ENCODE assay signal across 18 mouse cellular contexts in the genomic region with DNA sequence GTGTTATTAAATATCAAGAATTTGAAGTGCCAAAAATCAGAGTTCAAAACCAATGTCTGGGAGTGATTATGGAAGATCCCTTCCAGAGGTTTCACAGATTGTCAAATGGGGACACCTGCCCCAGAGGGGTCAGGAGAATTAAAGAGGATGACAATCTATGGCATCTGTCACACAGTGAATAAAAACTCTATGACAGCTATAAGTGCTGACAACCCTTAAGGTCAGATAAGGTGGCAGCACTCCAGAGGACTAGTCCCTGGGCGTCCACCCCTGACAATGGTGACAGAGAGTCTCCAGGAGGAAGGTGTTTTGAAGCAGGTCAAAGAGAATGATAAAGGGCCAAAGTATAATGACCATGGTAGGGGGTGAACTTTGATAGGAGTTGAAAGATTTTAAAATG. TPM values are rescaled to one million over a fixed set of nuclear protein-coding genes. Genes with fewer than 3 reads are reported as not detected.
DNase-seq lines count a peak whose midpoint lies in the region; ATAC-seq and TF ChIP-seq lines count a peak whose summit lies in the region.
"Had no signal": no experiment of that assay in that cellular context is flagged by ENCODE, and none has a peak within 500 bp of the region (broad histone marks: within the 10 kb centered on the region; RNA-seq: fewer than 3 reads in every experiment).

No protein-coding gene starts in this region.

- no peak for TF ChIP-seq RAD21 in MEL (IDR thresholded peaks at IDR 0.05; ENCODE audit: low read depth, low read length)

- H3K4me1 ChIP-seq in MEL (ENCODE audit: control insufficient read depth in 1 of 2, insufficient read depth in 2 of 2, low read length in 2 of 2), result peaks cover 7 to 16% of the 10 kb centered on the region in 2 experiments
- H3K4me1 ChIP-seq in liver, embryonic 12.5 days, result peaks cover 30% of the 10 kb centered on the region
- H3K4me1 ChIP-seq in liver, embryonic 16.5 days (ENCODE audit: control insufficient read depth, low read depth, low read length), result peaks cover 7% of the 10 kb centered on the region

- peak overlapping the region; percentile 90 for H3K27ac ChIP-seq in MEL (ENCODE audit: control insufficient read depth, low read depth, low read length)
- H3K27ac ChIP-seq in liver, embryonic 12.5 days, result no peak overlapping the region; the same call in 1 of the 2 replicates
- H3K27ac ChIP-seq in liver, embryonic 16.5 days (ENCODE audit: low read length), result no peak overlapping the region
- H3K27ac ChIP-seq: embryonic facial prominence, embryonic 12.5 days; forebrain, embryonic 15.5 days; heart, embryonic 13.5 days; hindbrain, embryonic 15.5 days had no signal

- no peak for TF ChIP-seq POLR2A in MEL (IDR thresholded peaks at IDR 0.05; ENCODE audit: control insufficient read depth in 1 of 2, insufficient read depth in 1 of 2, low read depth in 1 of 2, low read length in 2 of 2, poor library complexity in 1 of 2)

- peak; percentile 70 for ATAC-seq in liver, embryonic 12.5 days
- 0 out of 2 replicates have a peak, but pooled peaks have one; percentile 53 for ATAC-seq in liver, embryonic 16.5 days (ENCODE audit: low read depth)
- ATAC-seq: forebrain, embryonic 15.5 days had no signal

- peak; percentile 60 to 61; a peak in 3 of 4 replicates for TF ChIP-seq EP300 in MEL (IDR thresholded peaks at IDR 0.05; ENCODE audit: low read depth in 1 of 2, low read length in 2 of 2)

- H3K4me3 ChIP-seq in MEL (ENCODE audit: control insufficient read depth in 1 of 2, insufficient read depth in 1 of 2, low read depth in 2 of 2, low read length in 2 of 2), result peak overlapping the region in 1 of 2 experiments; percentile 39; a peak in 2 of 4 replicates
- H3K4me3 ChIP-seq in liver, embryonic 12.5 days, result no peak overlapping the region
- no peak overlapping the region for H3K4me3 ChIP-seq in liver, embryonic 16.5 days (ENCODE audit: low read depth, low read length)
- H3K4me3 ChIP-seq: embryonic facial prominence, embryonic 12.5 days; forebrain, embryonic 15.5 days; heart, embryonic 13.5 days; hindbrain, embryonic 15.5 days had no signal

- 0 out of 2 replicates have a peak overlapping the region, but pooled peaks have one; percentile 72 for H3K9ac ChIP-seq in MEL (ENCODE audit: control insufficient read depth, low read depth, low read length, poor library complexity, severe bottlenecking)
- no peak overlapping the region for H3K9ac ChIP-seq in liver, embryonic 12.5 days
- no peak overlapping the region for H3K9ac ChIP-seq in liver, embryonic 16.5 days (ENCODE audit: low read depth, low read length)
- H3K9ac ChIP-seq: embryonic facial prominence, embryonic 12.5 days; forebrain, embryonic 15.5 days; heart, embryonic 13.5 days; hindbrain, embryonic 15.5 days had no signal

- peaks cover 0 to 14% of the 10 kb centered on the region in 2 experiments; a peak in 2 of 4 replicates for H3K36me3 ChIP-seq in MEL (ENCODE audit: control insufficient read depth in 1 of 2, insufficient read depth in 2 of 2, low read length in 2 of 2)
- H3K36me3 ChIP-seq in liver, embryonic 12.5 days, result peaks cover 6% of the 10 kb centered on the region
- no peaks in the 10 kb centered on the region for H3K36me3 ChIP-seq in liver, embryonic 16.5 days (ENCODE audit: control insufficient read depth, insufficient read depth)
- H3K36me3 ChIP-seq: hindbrain, embryonic 15.5 days had no signal

- no peak for TF ChIP-seq CTCF in MEL (IDR thresholded peaks at IDR 0.05 in 2 of 3, conservative IDR thresholded peaks at IDR 0.05 in 1 of 3; ENCODE audit: control insufficient read depth in 1 of 3, insufficient read depth in 1 of 3, low read depth in 2 of 3, low read length in 3 of 3, poor library complexity in 1 of 3, severe bottlenecking in 1 of 3)

- H3K9me3 ChIP-seq in MEL (replicated peaks; ENCODE audit: insufficient read depth, low read length), result no peaks in the 10 kb centered on the region
- H3K9me3 ChIP-seq in liver, embryonic 12.5 days (replicated peaks), result no peaks in the 10 kb centered on the region
- no peaks in the 10 kb centered on the region for H3K9me3 ChIP-seq in liver, embryonic 16.5 days (replicated peaks; ENCODE audit: control insufficient read depth, low read length)
- H3K9me3 ChIP-seq: embryonic facial prominence, embryonic 12.5 days; forebrain, embryonic 15.5 days; heart, embryonic 13.5 days; hindbrain, embryonic 15.5 days had no signal

- DNase-seq in MEL (ENCODE audit: low read depth, low spot score), result peak; percentile 58
- DNase-seq in c-Kit-positive CD71-positive TER-119-positive erythroid progenitor cells, embryonic 14.5 days (ENCODE audit: low spot score), result peak; percentile 19
- DNase-seq in thymus, postnatal 0 days (ENCODE audit: low spot score), result no peak
- DNase-seq in ovary, adult 18-20 months (ENCODE audit: low spot score), result no peak
- DNase-seq in cerebellum, adult 8-10 months, result no peak
- no peak for DNase-seq in embryo, embryonic 9.5 days (ENCODE audit: extremely low spot score)
- DNase-seq: adrenal gland, postnatal 14 days; cerebellum, adult 18-20 months; cerebellum, postnatal 10 days; embryo, embryonic 11 days; gastrocnemius, postnatal 10 days; heart, postnatal 36 days had no signal

- H3K27me3 ChIP-seq in MEL (ENCODE audit: control insufficient read depth in 1 of 2, insufficient read depth in 2 of 2, low read length in 2 of 2), result no peaks in the 10 kb centered on the region
- no peaks in the 10 kb centered on the region for H3K27me3 ChIP-seq in liver, embryonic 12.5 days (replicated peaks)
- H3K27me3 ChIP-seq in liver, embryonic 16.5 days (ENCODE audit: control insufficient read depth, insufficient read depth, low read depth, low read length), result no peaks in the 10 kb centered on the region
- H3K27me3 ChIP-seq: embryonic facial prominence, embryonic 12.5 days; forebrain, embryonic 15.5 days; heart, embryonic 13.5 days; hindbrain, embryonic 15.5 days had no signal

- WGBS in liver, embryonic 12.5 days (ENCODE audit: insufficient replicate concordance), result 11% methylated on average over 1 of the region's 1 CpGs
- 38% methylated on average over 1 of the region's 1 CpGs for whole genome bisulfite sequencing in liver, embryonic 16.5 days (ENCODE audit: insufficient replicate concordance)

- peaks cover 9% of the 10 kb centered on the region for H3K79me2 ChIP-seq in MEL (ENCODE audit: control insufficient read depth, insufficient read depth, low read length, poor library complexity)

- H3K4me2 ChIP-seq in liver, embryonic 12.5 days, result no peak overlapping the region; the same call in 1 of the 2 replicates
- no peak overlapping the region for H3K4me2 ChIP-seq in liver, embryonic 16.5 days (ENCODE audit: low read depth, low read length)
- H3K4me2 ChIP-seq: embryonic facial prominence, embryonic 12.5 days; forebrain, embryonic 15.5 days; heart, embryonic 13.5 days; hindbrain, embryonic 15.5 days had no signal

TF ChIP-seq in MEL, 35 proteins besides CTCF, POLR2A, EP300 and RAD21 (continues in another document):
- TF ChIP-seq ZMIZ1 (IDR thresholded peaks at IDR 0.05; ENCODE audit: low read depth, low read length) (no peak), ZKSCAN1 (IDR thresholded peaks at IDR 0.05; ENCODE audit: low read depth, low read length) (no peak), TBP (IDR thresholded peaks at IDR 0.05; ENCODE audit: low read depth, low read length) (no peak), BHLHE40 (IDR thresholded peaks at IDR 0.05; ENCODE audit: borderline replicate concordance, low read depth, low read length) (no peak), USF2 (IDR thresholded peaks at IDR 0.05; ENCODE audit: borderline replicate concordance in 1 of 2, insufficient read depth in 1 of 2, low read depth in 1 of 2, low read length in 2 of 2) (no peak), MAX (IDR thresholded peaks at IDR 0.05; ENCODE audit: low read length) (no peak), NRF1 (IDR thresholded peaks at IDR 0.05; ENCODE audit: insufficient read depth, low read depth, low read length, poor library complexity, severe bottlenecking) (no peak), KAT2A (conservative IDR thresholded peaks at IDR 0.05; ENCODE audit: low read depth, low read length) (no peak), SMC3 (IDR thresholded peaks at IDR 0.05; ENCODE audit: low read depth, low read length) (no peak), GABPA (IDR thresholded peaks at IDR 0.05; ENCODE audit: low read depth, low read length) (no peak), NELFE (IDR thresholded peaks at IDR 0.05; ENCODE audit: low read depth, low read length) (no peak), MAZ (IDR thresholded peaks at IDR 0.05; ENCODE audit: low read depth, low read length) (no peak), GATA1 (IDR thresholded peaks at IDR 0.05; ENCODE audit: low read depth, low read length) (peak; percentile 55), MYB (IDR thresholded peaks at IDR 0.05; ENCODE audit: low read depth, low read length) (no peak), MYC (IDR thresholded peaks at IDR 0.05; ENCODE audit: low read depth, low read length) (no peak), ELF1 (IDR thresholded peaks at IDR 0.05; ENCODE audit: low read depth, low read length) (no peak), JUND (IDR thresholded peaks at IDR 0.05; ENCODE audit: low read depth, low read length) (no peak), ETS1 (IDR thresholded peaks at IDR 0.05; ENCODE audit: low read depth, low read length) (peak; percentile 41), UBTF (IDR thresholded peaks at IDR 0.05; ENCODE audit: borderline replicate concordance, insufficient read depth, low read depth, low read length) (no peak), USF1 (IDR thresholded peaks at IDR 0.05; ENCODE audit: low read depth, low read length) (no peak), TCF12 (IDR thresholded peaks at IDR 0.05; ENCODE audit: low read depth, low read length) (peak; percentile 56), E2F4 (IDR thresholded peaks at IDR 0.05; ENCODE audit: borderline replicate concordance, low read depth, low read length) (no peak), RCOR1 (IDR thresholded peaks at IDR 0.05; ENCODE audit: low read depth, low read length) (peak; percentile 60), POLR2AphosphoS2 (IDR thresholded peaks at IDR 0.05; ENCODE audit: low read length) (no peak), ZC3H11A (IDR thresholded peaks at IDR 0.05; ENCODE audit: low read depth, low read length) (no peak), POLR2AphosphoS5 (IDR thresholded peaks at IDR 0.05; ENCODE audit: borderline replicate concordance, low read depth, low read length) (no peak), MEF2A (IDR thresholded peaks at IDR 0.05; ENCODE audit: extremely low read depth, insufficient replicate concordance, low read depth, low read length, poor library complexity, severe bottlenecking) (no peak)

RNA-seq across cellular contexts. Expression of a gene that starts 44.0 kb away (rescaled TPM):
- 9.7 and 11.8 TPM in 2 replicates for total RNA-seq in MEL (2012; rRNA removed)
- 100 to 1,000 TPM in 1 of 2 experiments, 10 to 100 TPM in 1; 15.4 to 200 TPM for polyA plus RNA-seq in MEL (2012; ENCODE audit: insufficient read depth in 1 of 2, insufficient read length in 2 of 2, low read depth in 1 of 2, low replicate concordance in 2 of 2, missing spikeins in 1 of 2)
- 8.3 and 8.8 TPM in 2 replicates for polyA plus RNA-seq in liver, embryonic 12.5 days (2016; fragmentation: Nextera tagmentation; extraction: Ambion mirVana)
- 3.6 and 4.7 TPM in 2 replicates for polyA plus RNA-seq in liver, embryonic 16.5 days (2015; fragmentation: Nextera tagmentation; extraction: Ambion mirVana)
- polyA plus RNA-seq in thymus, postnatal 0 days (2015; fragmentation: Nextera tagmentation; extraction: Ambion mirVana), result 28.1 and 37.3 TPM in 2 replicates

Comparison
In these comparisons a context has a peak if more than half of its experiments do, and no peak if none do; other contexts are left out.
1. DNase-seq: peak in MEL (single experiment) and c-Kit-positive CD71-positive TER-119-positive erythroid progenitor cells, embryonic 14.5 days (single experiment); none in thymus, postnatal 0 days (single experiment), ovary, adult 18-20 months (single experiment), cerebellum, adult 8-10 months (single experiment) and embryo, embryonic 9.5 days (single experiment).